Mouse (Mus musculus) cerebellum, adult (tissue): ENCODE data around the gene Wrb.
"Not testable (repeated sequence)": the region's sequence is repeated elsewhere in the genome, so short reads cannot be mapped to it uniquely, and the experiment has no call there.

ENCODE experiments used
- ATAC-seq: cut with Nextera tagmentation; 2 replicates; pipeline ENCODE4 v1.9.2; 2017; ENCODE audit warnings: mild to moderate bottlenecking, moderate library complexity, mixed read lengths; ENCODE audit not compliant: insufficient number of reproducible peaks, low FRiP score, low TSS enrichment

Wrb gene

GRCm38 (mm10) chr16:96145110-96145800 is at the start of gene Wrb:
Gene Wrb, plus strand, starts transcription at chr16:96145407.
- ATAC-seq: peak; percentile 98

DNA sequence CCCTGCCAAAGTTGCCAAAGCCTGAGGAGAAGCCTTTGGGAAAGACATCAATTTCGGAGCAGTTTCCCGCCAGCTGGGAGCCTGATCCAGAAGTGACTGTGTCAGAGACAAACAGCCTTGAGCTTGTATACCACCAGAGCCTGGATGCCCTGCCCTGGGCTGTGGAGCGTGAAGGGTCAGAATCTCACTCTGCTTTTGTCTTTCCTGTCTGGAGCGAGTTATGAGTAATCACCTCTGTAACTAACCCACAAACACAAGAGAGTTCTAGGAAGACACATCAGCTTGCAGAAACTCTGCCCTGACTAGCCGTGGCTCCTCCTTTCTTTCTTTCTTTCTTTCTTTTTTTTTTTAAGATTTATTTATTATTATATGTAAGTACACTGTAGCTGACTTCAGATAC is 49.2 kb upstream of the Wrb start:
- no peak for ATAC-seq

DNA sequence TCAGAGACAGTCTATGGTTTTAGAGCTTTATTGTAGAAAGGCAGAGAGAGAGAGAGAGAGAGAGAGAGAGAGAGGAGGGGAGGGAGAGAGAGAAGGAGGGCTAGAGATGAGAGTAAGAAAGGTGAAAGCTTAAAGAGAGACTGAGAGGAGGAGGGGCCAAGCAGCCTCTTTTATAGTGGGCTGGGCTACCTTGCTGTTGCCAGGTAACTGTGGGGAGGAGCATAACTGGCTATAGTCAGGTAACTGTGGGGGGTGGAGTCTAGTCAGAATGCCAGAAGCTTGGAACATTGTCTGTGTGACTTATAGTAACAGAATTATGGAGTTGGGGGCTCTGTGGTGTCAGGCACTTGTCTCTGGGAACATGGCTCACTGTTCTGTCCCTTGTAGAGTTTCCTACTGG is 47.4 kb upstream of the Wrb start:
- not testable (repeated sequence) for ATAC-seq

DNA sequence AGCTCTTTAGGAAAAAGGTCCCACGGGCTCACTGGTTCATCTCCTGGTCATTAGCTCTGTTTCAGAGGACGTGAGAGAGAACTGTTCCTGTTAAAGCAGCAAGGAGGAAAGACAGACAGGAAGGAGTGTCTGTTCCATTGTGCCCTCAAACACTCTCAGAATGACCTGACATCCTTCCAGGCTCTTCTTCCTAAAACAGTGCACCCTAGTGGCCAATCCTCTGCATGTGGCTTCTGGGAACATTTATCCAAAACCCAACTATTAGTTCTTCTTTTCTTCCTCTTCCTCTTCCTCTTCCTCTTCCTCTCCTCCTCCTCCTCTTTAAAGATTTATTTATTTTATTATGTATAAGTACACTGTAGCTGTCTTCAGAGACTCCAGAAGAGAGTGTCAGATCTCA is 42.2 kb upstream of the Wrb start:
- no peak for ATAC-seq

- no peak for ATAC-seq
Observed at GRCm38 (mm10) chr16:96109673-96110072, 35.5 kb upstream of the Wrb start.

- ATAC-seq: no peak
Observed at GRCm38 (mm10) chr16:96110655-96111345, 34.4 kb upstream of the Wrb start.

- ATAC-seq: no peak
Observed at GRCm38 (mm10) chr16:96112769-96113168, 32.4 kb upstream of the Wrb start.

DNA sequence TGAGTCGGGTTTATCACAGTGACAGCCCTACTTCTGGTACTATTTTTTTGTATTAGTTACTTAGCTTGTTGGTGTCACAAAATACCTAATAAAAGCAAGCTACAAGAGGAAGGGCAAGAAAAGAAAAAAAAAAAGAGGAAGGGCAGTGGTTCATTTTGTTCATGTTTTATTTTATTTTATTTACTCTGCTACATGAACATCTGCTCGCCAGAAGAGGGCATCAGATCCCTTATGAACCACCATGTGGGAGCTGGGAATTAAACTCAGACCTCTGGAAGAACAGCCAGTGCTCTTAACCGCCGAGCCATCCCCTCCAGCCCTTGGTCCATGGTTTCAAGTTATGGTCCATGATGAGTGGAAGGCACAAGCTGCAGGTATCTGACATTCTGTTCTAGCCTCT is 30.5 kb upstream of the Wrb start:
- ATAC-seq: no peak

DNA sequence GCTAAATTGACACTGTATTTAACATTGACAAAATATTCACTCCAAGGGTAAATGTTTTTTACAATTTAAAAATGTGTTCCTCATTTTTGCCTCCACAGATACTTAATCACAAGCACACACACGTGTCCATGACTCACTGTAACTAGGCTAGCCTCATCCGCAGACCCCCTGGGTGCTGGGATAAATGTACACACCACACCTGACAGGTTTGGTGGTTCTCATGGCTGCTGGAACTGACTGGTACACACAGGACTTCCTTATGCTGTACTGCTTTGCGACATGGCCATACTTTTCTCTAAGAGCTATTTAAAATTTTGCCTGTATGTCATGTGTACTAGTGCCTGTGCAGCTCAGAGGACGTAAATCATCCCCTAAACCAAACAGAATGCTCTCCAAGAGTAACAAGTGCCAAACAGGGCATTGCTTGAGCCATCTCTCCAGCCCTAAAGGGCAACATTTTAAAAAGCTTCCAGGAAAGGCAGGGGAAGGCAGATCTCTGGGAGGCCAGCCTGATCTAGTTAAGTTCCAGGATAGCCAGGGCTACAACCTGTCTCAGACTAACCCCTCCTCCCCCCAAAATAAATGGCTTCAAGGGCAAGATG is 25.1 kb upstream of the Wrb start:
- ATAC-seq: no peak

DNA sequence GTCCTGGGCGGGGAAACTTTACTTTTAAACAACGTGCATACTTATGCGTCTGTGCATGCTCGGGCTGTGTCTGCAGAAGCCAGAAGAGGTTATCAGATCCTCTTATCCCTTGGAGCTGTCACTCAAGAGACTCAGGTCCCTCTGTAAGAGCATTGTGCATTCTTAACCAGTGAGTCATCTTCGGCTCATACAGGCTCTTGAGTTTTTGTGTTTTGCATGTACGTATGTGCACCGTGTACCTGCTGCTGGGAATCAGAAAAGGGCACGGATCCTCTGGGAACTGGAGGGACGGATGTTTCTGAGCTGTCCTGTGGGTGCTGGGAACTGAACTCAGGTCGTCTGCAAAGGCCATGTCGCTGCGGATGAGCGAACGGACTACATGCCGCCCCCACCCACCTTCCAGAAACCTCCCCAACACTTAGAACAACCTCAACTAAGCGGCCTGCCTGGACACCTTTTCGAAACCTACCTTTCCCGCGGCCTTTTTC is 18.5 kb upstream of the Wrb start:
- no peak for ATAC-seq

GRCm38 (mm10) chr16:96127288-96127656 is 17.9 kb upstream of the Wrb start:
- ATAC-seq: peak; percentile 33; the same call in 1 of the 2 replicates

DNA sequence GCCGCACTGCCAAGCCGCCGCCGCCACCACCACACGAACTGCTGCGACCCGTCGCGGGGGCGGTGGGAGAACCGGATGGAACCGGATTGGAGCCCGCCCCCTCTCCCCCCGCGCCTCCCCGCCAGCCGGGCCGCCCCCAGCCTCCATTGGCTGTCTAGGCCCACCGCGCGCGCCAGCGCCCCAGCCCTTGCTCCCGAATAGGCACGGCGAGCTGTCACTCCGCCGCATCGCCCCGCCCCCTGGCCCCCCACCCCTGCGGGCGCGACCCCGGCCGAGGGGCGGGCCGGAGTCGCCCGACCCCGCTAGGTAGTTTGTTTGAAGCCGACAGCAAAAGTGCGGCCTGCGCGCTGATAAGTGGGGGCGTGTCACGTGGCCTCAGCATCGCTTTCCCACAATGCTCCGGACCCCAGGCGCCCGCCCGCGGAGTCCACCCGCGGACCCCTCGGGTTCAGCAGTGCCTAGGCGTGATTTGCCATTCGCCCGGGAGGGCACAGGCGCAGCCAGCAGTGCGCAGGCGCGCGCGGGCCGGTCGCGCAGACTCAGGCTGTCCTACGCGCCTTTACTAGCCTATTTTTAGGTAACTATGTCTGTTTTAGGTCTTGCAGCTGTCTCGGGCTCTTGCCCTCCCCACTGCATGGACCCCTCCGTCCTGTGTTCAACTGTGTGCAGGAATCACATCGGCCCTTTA is 17.4 kb upstream of the Wrb start, which contains the start of gene Hmgn1:
Gene Hmgn1 (minus strand): TSS at position 73 of the 688 bp plus-strand sequence.
- peak; percentile 92 for ATAC-seq

DNA sequence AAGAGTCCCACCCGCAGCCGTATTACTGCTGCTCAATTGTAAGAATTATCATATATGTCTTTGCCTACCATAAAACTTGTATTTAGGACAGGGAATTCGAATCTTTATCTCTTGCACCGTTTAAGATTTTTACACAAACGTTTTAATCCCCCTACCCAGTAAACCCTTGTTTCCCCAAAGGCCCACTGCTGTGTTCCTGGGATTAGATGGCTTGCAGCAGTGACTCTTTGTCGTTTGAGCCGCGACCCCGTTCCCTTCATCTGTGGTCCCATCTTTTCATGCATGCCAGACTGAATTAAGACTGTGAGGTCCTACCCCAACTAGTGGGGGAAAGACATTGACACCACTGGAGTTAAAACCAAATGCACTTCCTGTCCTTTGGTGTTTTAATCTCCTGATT is 16.7 kb upstream of the Wrb start:
- no peak for ATAC-seq

- not testable (repeated sequence) for ATAC-seq
Observed at GRCm38 (mm10) chr16:96144748-96145109, 478 bp upstream of the Wrb start.

DNA sequence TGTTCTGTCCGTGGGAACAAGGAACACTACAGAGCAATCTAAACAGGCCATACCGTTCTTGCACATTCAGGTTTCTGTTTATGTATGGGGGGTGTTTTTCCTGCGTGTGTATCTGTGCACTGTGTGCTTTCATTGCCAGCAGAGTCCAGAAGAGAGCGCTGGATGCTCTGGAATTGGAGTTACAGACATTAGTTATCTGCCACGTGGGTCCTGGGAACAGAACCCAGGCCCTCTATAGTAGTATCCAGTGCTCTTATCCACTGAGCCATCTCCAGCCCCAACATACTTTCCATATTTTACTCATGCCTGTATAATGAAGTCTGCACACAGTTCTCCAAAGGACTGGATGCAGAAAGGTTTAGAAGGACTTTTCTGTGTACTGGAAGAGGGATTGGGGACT is 607 bp downstream of the Wrb start:
- no peak for ATAC-seq

GRCm38 (mm10) chr16:96148834-96149233 is 3.6 kb downstream of the Wrb start:
- ATAC-seq: no peak

DNA sequence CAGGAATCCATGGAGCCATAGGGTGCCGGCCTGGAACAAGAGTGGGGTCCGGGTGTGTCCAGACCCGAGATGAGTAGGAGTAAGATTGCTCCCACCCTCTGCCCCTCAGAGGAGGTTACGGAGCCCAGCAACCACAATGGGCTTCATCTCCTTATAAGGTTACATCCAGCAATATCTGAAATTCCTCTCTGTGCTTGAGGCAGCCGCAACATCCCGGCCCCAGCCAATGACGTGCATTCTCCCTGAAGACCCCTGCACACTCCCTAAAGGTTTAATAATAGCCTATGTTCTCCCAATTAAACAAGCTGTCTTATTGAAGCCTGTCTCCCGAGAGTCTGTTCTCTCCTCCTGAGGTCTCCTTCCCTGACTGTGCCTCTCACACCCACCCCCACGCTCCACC is 4.1 kb downstream of the Wrb start:
- ATAC-seq: no peak

DNA sequence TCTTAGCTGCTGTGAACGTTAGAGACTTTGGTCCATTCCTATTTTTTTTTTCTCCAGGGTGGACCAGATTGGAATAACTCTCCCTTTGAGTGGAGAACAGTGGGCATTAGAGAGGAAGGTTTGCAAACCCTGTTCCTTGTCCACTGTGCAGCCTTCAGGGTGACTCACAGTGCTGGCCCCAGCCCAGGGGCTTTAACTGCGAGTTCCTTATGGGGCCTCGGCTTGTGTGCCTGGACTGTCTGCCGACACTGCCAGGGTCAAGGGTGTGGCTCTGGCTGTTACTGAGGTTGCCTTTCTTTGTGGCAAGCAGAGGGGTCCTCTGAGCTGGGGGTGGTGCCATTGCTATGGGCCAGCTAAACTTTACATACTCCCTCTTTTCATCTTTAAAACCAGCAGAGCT is 5.8 kb downstream of the Wrb start:
- ATAC-seq: no peak

DNA sequence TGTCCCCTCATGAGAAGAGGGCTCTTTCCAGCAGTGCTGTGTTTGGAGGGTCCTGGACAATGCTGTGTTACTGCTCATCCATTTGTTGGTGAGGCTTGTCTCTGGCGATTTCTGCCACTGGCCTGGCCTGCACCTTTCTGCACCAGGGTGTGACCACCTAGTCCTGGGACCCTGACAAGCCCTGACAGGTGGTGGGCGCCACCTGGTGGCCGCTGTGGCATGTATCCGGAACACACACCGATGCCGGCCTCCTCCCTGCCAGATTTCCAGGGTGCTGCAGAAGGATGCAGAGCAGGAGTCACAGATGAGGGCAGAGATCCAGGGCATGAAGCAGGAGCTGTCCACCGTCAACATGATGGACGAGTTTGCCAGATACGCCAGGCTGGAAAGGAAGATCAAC is 6.3 kb downstream of the Wrb start:
- peak; percentile 78 for ATAC-seq

DNA sequence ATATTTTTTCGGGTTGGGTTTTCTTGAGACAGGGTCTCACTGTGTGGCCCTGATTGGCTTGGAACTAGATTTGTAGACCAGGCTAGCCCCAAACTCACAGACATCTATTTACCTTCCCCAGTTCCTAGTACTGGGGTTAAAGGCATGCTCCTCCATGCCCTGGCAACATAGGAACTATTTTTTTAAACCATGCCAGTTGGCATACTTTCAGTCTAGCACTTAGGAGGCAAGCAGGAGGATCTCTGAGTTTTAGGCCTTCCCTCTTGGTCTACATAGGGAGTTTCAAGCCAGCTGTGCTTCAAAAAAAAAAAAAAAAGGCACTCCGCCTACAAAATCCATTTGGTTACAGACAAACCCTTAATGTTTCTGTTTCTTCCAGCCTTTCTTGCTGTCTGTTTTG is 9.3 kb downstream of the Wrb start:
- no peak for ATAC-seq

GRCm38 (mm10) chr16:96156019-96156418 is 10.8 kb downstream of the Wrb start:
- no peak for ATAC-seq
